Mouse (Mus musculus) embryo, embryonic 11.5 days (tissue): ENCODE measurements around the gene Nelfe.
A peak's percentile ranks its signal among the peaks of the same experiment; 100 is the strongest.
"Not testable (repeated sequence)": the region's sequence is repeated elsewhere in the genome, so short reads cannot be mapped to it uniquely, and the experiment has no call there.

Experiments used
- DNase-seq: peaks from one replicate; pipeline ENCODE4 v3.0.0-alpha.2; 2012; ENCODE audit warnings: low read depth, low spot score

The Nelfe gene

GRCm38 (mm10) chr17:34893072-34893824, 43.1 kb downstream of the Nelfe start:
- no peak for DNase-seq

GRCm38 (mm10) chr17:34894074-34894597, 43.9 kb downstream of the Nelfe start:
- DNase-seq: peak; percentile 96

- DNase-seq: no peak
Measured at GRCm38 (mm10) chr17:34894801-34895530, 44.8 kb downstream of the Nelfe start.

- no peak for DNase-seq
Measured at GRCm38 (mm10) chr17:34895724-34896123, 45.5 kb downstream of the Nelfe start.

DNA sequence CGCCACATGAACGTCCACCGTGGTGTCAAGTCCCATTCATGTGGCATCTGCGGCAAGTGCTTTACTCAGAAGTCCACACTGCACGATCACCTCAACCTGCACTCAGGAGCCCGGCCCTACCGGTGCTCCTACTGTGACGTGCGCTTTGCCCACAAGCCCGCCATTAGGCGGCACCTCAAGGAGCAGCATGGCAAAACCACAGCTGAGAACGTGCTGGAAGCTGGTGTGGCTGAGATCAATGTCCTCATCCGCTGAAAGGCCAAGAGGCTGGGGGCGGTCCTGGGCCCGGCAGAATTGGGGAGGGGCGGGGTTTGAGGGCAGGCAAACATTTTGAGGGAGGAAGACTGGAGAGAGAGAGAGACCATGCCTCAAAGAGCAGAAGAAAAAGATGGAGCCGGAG, 46.2 kb downstream of the Nelfe start:
- DNase-seq: no peak

GRCm38 (mm10) chr17:34897373-34898159, 47.4 kb downstream of the Nelfe start:
- DNase-seq: no peak

DNA sequence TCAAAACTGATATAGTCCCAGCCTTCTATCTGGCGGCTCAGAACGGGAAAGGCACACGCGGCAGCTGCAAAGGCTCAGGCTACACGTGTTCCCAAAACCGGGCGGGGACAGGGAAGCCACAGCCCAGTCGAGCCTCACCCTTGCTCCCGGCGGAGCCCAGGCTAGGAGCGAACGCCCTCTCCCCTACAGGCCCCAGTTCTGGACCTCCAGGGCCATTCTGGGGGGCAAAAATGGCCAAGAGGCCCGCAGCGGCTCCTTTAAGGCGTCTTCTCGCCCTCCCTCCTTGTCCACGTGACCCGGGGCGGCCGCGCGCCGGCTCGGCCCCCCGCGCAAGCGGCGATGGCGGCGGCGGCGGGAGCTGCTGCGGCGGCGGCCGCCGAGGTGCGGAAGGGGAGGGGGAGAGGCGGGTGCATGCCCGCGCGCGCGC, 48.0 kb downstream of the Nelfe start, which contains the start of the genes C2 and Ehmt2:
TSS of gene C2 (minus strand) at position 106 of the 427 bp plus-strand sequence.
TSS of gene Ehmt2 (plus strand) at position 310 of the 427 bp plus-strand sequence.
- DNase-seq: peak; percentile 66

- no peak for DNase-seq
Measured at GRCm38 (mm10) chr17:34898706-34899052, 48.5 kb downstream of the Nelfe start.

DNA sequence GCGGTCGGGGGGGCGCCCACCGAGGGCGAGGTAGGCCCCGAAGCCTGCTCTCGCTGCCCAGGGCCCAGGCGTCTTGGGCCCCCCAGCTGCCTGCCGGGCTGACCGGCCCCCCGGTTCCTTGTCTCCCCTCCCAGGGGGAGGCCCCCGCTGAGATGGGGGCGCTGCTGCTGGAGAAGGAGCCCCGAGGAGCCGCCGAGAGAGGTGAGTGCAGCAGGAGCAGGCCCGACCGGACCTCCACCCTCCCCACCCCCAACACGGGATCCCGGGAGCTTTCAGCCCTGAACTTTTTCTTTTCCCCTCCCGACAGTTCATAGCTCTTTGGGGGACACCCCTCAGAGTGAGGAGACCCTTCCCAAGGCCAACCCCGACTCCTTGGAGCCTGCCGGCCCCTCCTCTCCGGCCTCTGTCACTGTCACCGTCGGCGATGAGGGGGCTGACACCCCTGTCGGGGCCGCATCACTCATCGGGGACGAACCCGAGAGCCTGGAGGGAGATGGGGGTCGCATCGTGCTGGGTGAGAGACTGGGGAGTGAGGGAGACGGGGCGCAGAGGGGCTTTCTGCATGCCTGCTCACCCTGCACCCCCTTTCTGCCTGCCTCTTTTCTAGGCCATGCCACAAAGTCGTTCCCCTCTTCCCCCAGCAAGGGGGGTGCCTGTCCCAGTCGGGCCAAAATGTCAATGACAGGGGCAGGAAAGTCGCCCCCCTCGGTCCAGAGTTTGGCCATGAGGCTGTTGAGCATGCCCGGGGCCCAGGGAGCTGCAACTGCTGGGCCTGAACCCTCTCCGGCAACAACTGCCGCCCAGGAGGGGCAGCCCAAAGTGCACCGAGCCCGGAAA, 49.1 kb downstream of the Nelfe start:
- no peak for DNase-seq

DNA sequence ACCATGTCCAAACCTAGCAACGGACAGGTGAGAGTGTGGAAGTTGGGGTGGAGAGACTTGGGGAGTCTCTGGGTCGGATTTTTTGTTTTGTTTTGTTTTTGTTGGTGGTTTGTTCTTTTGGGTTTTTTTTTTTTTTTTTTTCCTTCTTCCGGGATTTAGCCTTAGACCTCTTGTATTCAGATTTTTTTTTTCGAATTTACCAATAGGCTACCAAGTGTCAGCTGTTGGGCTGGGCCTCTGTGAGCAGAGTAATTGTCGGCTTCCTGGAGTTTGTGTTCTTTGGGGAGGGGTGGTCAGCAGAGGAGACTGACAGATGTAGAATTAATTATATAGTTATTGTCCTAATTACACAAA, 49.7 kb downstream of the Nelfe start:
- DNase-seq: no peak

- not testable (repeated sequence) for DNase-seq
Measured at GRCm38 (mm10) chr17:34900826-34901225, 50.6 kb downstream of the Nelfe start.

DNA sequence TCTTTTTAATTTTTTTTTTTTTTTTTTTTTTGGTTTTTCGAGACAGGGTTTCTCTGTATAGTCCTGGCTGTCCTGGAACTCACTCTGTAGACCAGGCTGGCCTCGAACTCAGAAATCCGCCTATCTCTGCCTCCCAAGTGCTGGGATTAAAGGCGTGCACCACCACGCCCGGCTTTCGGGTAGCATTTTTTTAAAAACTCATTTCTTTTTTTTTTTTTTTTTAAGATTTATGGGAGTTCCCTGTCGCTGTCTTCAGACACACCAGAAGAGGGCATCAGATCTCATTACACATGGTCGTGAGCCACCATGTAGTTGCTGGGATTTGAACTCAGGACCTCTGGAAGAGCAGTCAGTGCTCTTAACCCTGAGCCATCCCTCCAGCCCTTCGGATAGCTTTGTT, 51.8 kb downstream of the Nelfe start:
- not testable (repeated sequence) for DNase-seq

GRCm38 (mm10) chr17:34902895-34903294, 52.7 kb downstream of the Nelfe start:
- no peak for DNase-seq
